Mouse (Mus musculus): ENCODE data around the gene Ppil2. TPM values are rescaled to one million over a fixed set of nuclear protein-coding genes. Genes with fewer than 3 reads are reported as not detected.

Ppil2 gene
- polyA plus RNA-seq, 1 experiment from 2014 or later: 129 TPM

DNA sequence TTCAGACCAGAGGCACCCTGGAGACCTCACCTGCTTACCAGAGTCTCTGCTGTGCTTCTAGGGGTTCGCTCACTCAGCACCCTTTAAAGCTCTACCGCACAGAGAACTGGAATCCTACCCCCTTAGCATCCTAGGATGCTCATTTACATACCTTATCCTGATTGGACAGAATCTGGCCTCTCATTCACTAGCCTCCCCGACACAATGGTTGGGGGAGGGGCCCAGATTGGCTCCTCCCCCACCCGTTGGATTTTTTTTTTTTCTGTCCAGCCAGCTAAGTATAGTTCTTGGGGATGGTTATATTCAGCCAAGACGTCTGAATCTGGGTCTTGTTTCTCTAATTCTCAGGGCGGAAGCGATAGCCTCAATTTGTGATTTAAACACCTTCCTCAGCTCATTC is 33.3 kb upstream of the Ppil2 start, which contains the start of gene Ydjc:
Gene Ydjc (plus strand): TSS at position 283 of the 400 bp plus-strand sequence.
- H3K4me3 ChIP-seq (ENCODE audit: low read depth, low read length): no peak within 1 kb of the TSS
- DNase-seq (ENCODE audit: low spot score): peak; percentile 53

DNA sequence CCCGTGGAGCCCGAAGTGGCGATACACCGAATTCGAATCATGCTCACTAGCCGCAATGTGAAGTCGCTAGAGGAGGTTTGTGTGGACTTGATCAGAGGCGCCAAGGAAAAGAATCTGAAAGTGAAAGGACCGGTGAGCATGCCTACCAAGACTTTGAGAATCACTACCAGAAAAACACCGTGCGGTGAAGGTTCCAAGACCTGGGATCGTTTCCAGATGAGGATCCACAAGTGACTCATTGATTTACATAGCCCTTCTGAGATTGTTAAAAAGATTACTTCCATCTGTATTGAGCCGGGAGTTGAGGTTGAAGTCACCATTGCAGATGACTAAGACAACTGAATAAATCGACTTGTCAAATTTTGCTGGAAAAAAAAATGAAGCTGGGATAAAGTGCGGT is 26.3 kb upstream of the Ppil2 start:
- H3K4me1 ChIP-seq (ENCODE audit: control insufficient read depth, insufficient read depth, low read length): no peaks in the 10 kb centered on the region
- no peak for ATAC-seq (replicated peaks; ENCODE audit: insufficient number of reproducible peaks, low FRiP score, low TSS enrichment, low read depth)
- 77% methylated on average over 15 of the region's 15 CpGs for WGBS

More for the DNA sequence above, 33.3 kb upstream of the Ppil2 start, which contains the start of gene Ydjc:
- Histone ChIP-seq H3K36me3 (replicated peaks; ENCODE audit: control insufficient read depth, insufficient read depth, low read depth, low read length) (no peaks in the 10 kb centered on the region), H3K9me3 (replicated peaks; ENCODE audit: control insufficient read depth, low read length) (no peaks in the 10 kb centered on the region), H3K27ac (replicated peaks; ENCODE audit: low read depth, low read length) (no peak within 1 kb of the TSS), H3K27me3 (ENCODE audit: control insufficient read depth, insufficient read depth, low read length) (peaks cover 3% of the 10 kb centered on the region; the same call in 1 of the 2 replicates), H3K4me1 (ENCODE audit: control insufficient read depth, insufficient read depth, low read length) (peaks cover 8% of the 10 kb centered on the region), H3K4me2 (ENCODE audit: low read depth, low read length) (no peak within 1 kb of the TSS), H3K9ac (replicated peaks; ENCODE audit: low read length) (no peak within 1 kb of the TSS)
- no peak for ATAC-seq (replicated peaks; ENCODE audit: insufficient number of reproducible peaks, low FRiP score, low TSS enrichment, low read depth)
- WGBS: 17% methylated on average over 7 of the region's 7 CpGs

DNA sequence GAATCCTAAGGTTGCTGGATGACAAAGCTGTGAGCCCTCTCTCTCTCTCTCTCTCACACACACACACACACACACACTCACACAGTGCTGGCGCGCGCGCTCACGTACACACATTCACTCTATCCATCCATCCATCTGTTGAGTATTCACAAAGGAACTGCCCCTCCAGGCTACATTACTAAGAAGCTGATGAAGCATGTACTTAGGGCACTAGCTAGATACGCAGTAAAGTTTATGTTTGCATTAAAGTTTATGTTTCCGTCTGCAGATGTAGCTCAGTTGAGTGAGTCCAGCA is 21.8 kb upstream of the Ppil2 start:
- no peak for ATAC-seq (replicated peaks; ENCODE audit: insufficient number of reproducible peaks, low FRiP score, low TSS enrichment, low read depth)
- no peak overlapping the region; the same call in 1 of the 2 replicates for H3K27ac ChIP-seq (replicated peaks; ENCODE audit: low read depth, low read length)
- DNase-seq (ENCODE audit: low spot score): peak; percentile 25
- H3K27me3 ChIP-seq (ENCODE audit: control insufficient read depth, insufficient read depth, low read length): no peaks in the 10 kb centered on the region
- peak overlapping the region; percentile 77 for H3K9ac ChIP-seq (replicated peaks; ENCODE audit: low read length)
- H3K36me3 ChIP-seq (replicated peaks; ENCODE audit: control insufficient read depth, insufficient read depth, low read depth, low read length): no peaks in the 10 kb centered on the region
- H3K4me1 ChIP-seq (ENCODE audit: control insufficient read depth, insufficient read depth, low read length): peaks cover 3% of the 10 kb centered on the region; the same call in 1 of the 2 replicates
- peak overlapping the region; percentile 72 for H3K4me3 ChIP-seq (ENCODE audit: low read depth, low read length)
- WGBS: 46% methylated on average over 7 of the region's 7 CpGs
- H3K9me3 ChIP-seq (replicated peaks; ENCODE audit: control insufficient read depth, low read length): no peaks in the 10 kb centered on the region
- H3K4me2 ChIP-seq (ENCODE audit: low read depth, low read length): peak overlapping the region; percentile 79

More for the DNA sequence above, 26.3 kb upstream of the Ppil2 start:
- Histone ChIP-seq H3K36me3 (replicated peaks; ENCODE audit: control insufficient read depth, insufficient read depth, low read depth, low read length) (no peaks in the 10 kb centered on the region), H3K4me2 (ENCODE audit: low read depth, low read length) (no peak overlapping the region), H3K27me3 (ENCODE audit: control insufficient read depth, insufficient read depth, low read length) (no peaks in the 10 kb centered on the region), H3K9ac (replicated peaks; ENCODE audit: low read length) (no peak overlapping the region), H3K27ac (replicated peaks; ENCODE audit: low read depth, low read length) (no peak overlapping the region), H3K9me3 (replicated peaks; ENCODE audit: control insufficient read depth, low read length) (no peaks in the 10 kb centered on the region), H3K4me3 (ENCODE audit: low read depth, low read length) (no peak overlapping the region)
- DNase-seq (ENCODE audit: low spot score): no peak

DNA sequence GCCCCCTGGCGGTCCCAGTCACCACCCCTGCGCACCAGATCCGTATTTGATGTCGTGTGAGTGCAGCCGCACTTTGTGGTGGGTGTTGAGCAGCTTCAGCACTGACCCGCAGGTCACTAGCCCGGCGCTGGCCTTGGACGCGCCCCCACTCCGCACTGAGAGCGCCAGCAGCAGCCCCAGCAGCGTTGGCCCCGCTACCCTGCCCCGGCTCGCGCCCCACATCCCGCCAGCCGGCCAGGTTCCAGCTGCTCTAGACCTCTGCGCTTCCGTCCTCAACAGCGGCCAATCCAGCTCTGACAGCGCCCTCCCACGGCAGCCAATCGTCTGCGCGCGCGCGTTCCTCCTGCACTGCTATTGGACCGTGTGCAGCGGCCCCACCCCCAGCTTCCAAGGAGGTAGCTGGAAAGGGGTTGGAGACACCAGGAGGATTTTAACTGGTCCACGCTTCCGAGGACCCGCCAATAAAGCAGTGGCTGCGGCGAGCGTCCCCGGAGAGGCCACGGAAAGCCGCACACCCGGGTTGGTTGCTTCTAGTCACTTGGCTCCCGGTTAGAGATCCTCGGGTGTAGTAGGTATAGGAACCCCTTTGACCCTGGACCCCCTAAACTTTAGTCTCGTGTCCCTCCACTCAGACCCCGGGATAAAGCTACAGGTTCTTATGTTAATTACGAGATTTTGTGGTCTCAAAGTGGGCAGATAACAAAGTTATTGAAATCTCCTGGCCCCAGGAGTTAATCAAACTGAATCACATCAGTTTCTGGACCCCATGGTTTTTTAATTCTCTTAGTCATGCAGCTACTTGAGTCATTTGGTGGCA is 21.2 kb upstream of the Ppil2 start, which contains the start of gene Sdf2l1:
Gene Sdf2l1 (minus strand): TSS at position 295 of the 817 bp plus-strand sequence.
- peak; percentile 99 for DNase-seq (ENCODE audit: low spot score)
- peak within 1 kb of the TSS; percentile 77 for H3K9ac ChIP-seq (replicated peaks; ENCODE audit: low read length)

DNA sequence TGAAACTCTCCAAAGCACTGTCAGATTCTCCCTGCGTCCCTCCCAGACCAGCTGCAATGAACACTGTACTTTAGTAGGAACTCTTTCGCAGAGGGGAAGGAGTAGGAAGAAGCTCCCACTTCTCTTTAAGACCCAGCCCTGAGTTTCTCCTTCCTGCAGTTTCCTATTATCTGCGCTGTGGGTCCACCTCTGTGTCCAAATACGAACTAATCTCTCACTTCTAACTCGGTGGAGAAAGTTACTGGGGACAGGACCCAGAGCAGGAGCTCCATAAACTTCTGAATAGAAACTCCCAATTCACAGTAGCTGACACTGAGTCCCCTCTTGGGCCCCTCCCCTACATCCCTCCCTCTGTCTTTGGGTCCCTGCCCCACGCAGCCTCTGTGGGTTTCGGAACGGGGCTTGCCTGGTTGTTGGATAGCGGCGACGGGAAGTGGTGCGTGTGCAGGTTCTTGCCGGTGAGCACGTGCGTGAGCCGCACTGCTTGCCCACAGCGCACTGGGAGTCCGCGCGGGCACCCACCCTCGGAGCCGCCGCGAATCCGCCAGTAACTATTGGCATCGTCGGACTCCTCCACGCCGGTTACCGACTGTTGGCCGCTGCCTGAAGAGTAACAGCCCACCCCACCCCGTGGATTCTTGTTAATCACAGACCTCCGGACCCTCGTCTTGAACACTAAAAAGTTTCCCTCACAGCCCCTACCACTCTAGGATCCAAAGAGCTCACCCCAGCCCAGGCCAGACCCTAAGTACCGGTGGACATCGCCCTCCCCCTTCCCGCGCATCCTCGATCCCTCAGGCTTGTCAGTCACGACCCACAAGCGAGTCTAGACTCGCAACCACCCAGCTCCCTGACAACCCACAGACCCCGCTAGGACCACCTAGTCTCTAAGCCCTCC is 20.4 kb upstream of the Ppil2 start:
- H3K27me3 ChIP-seq (ENCODE audit: control insufficient read depth, insufficient read depth, low read length): no peaks in the 10 kb centered on the region
- no peaks in the 10 kb centered on the region for H3K36me3 ChIP-seq (replicated peaks; ENCODE audit: control insufficient read depth, insufficient read depth, low read depth, low read length)
- H3K4me3 ChIP-seq (ENCODE audit: low read depth, low read length): peak overlapping the region; percentile 72
- ATAC-seq (replicated peaks; ENCODE audit: insufficient number of reproducible peaks, low FRiP score, low TSS enrichment, low read depth) (peak; percentile 87), DNase-seq (ENCODE audit: low spot score) (no peak)
- H3K4me1 ChIP-seq (ENCODE audit: control insufficient read depth, insufficient read depth, low read length): peaks cover 3% of the 10 kb centered on the region; the same call in 1 of the 2 replicates
- H3K9ac ChIP-seq (replicated peaks; ENCODE audit: low read length): peak overlapping the region; percentile 77
- 4% methylated on average over 43 of the region's 43 CpGs for WGBS
- peak overlapping the region; percentile 79 for H3K4me2 ChIP-seq (ENCODE audit: low read depth, low read length)
- no peaks in the 10 kb centered on the region for H3K9me3 ChIP-seq (replicated peaks; ENCODE audit: control insufficient read depth, low read length)
- peak overlapping the region; percentile 42; the same call in 1 of the 2 replicates for H3K27ac ChIP-seq (replicated peaks; ENCODE audit: low read depth, low read length)

More for the DNA sequence above, 21.2 kb upstream of the Ppil2 start, which contains the start of gene Sdf2l1:
- Histone ChIP-seq H3K9me3 (replicated peaks; ENCODE audit: control insufficient read depth, low read length) (no peaks in the 10 kb centered on the region), H3K4me1 (ENCODE audit: control insufficient read depth, insufficient read depth, low read length) (peaks cover 3% of the 10 kb centered on the region; the same call in 1 of the 2 replicates), H3K4me2 (ENCODE audit: low read depth, low read length) (peak within 1 kb of the TSS; percentile 79), H3K27ac (replicated peaks; ENCODE audit: low read depth, low read length) (peak within 1 kb of the TSS; percentile 42; the same call in 1 of the 2 replicates), H3K27me3 (ENCODE audit: control insufficient read depth, insufficient read depth, low read length) (no peaks in the 10 kb centered on the region), H3K4me3 (ENCODE audit: low read depth, low read length) (peak within 1 kb of the TSS; percentile 72), H3K36me3 (replicated peaks; ENCODE audit: control insufficient read depth, insufficient read depth, low read depth, low read length) (no peaks in the 10 kb centered on the region)
- under 1% methylated on average over 46 of the region's 47 CpGs for WGBS
- ATAC-seq (replicated peaks; ENCODE audit: insufficient number of reproducible peaks, low FRiP score, low TSS enrichment, low read depth): peak; percentile 99

DNA sequence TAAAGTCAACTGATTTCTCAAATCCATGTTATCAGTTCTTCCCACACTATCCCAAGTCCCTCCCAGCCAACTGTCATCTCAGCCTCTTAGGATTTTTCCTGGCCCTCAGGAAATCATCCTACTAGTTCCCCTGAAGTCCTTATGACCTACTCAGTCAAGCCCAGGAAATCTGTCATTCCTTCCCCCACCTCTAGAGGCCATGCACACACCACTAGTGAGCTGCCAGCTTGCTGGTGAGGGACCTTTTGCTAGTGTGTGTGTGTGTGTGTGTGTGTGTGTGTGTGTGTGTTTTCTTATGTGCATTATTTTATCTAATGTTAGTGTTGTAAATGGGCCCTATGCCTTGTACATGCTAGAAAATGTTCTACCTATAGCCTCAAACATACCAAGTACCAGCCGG is 16.2 kb upstream of the Ppil2 start:
- no peak overlapping the region for H3K4me3 ChIP-seq (ENCODE audit: low read depth, low read length)
- peak; percentile 43 for DNase-seq (ENCODE audit: low spot score)

DNA sequence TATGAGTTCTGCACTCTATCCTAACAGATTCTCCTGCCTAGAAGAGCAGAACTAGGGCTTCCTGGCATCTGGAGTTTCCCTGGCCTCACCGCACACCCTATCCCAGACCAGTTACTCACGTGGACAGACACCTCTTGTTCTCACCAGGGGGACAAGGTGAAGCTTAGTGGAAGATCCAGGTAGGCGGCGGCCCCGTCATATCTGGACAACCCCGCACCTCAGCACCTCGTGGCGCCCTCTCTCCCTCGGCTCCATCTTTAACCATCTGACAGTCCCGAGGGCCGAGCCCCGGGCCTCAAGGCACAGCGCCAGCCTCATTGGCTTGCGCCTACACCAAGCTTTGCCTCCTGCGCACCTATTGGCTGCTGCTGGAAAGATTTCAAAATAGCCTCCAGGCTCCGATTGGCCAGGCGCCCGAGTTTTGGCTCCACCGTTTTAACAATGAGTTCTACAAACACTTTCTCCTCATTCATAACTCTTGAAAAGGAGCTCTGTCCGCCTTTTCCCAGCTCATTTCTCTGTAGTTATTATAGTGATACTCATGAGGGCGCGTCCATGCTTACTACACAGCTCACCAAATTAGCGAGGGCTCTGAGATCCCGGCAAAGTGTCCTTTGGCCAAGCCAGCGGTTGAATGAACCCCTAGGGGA is 13.9 kb upstream of the Ppil2 start, which contains the start of gene 2610318N02Rik:
Gene 2610318N02Rik (minus strand): TSS at position 297 of the 650 bp plus-strand sequence.
- no peaks in the 10 kb centered on the region for H3K9me3 ChIP-seq (replicated peaks; ENCODE audit: control insufficient read depth, low read length)

More for the DNA sequence above, 16.2 kb upstream of the Ppil2 start:
- H3K9ac ChIP-seq (replicated peaks; ENCODE audit: low read length): no peak overlapping the region
- no peak overlapping the region for H3K4me2 ChIP-seq (ENCODE audit: low read depth, low read length)
- peaks cover 2% of the 10 kb centered on the region for H3K36me3 ChIP-seq (replicated peaks; ENCODE audit: control insufficient read depth, insufficient read depth, low read depth, low read length)
- H3K27ac ChIP-seq (replicated peaks; ENCODE audit: low read depth, low read length): no peak overlapping the region
- no peak for ATAC-seq (replicated peaks; ENCODE audit: insufficient number of reproducible peaks, low FRiP score, low TSS enrichment, low read depth)
- H3K27me3 ChIP-seq (ENCODE audit: control insufficient read depth, insufficient read depth, low read length): no peaks in the 10 kb centered on the region
- no peaks in the 10 kb centered on the region for H3K9me3 ChIP-seq (replicated peaks; ENCODE audit: control insufficient read depth, low read length)
- peaks cover 6% of the 10 kb centered on the region; the same call in 1 of the 2 replicates for H3K4me1 ChIP-seq (ENCODE audit: control insufficient read depth, insufficient read depth, low read length)
- 100% methylated on average over 1 of the region's 1 CpGs for WGBS

More for the DNA sequence above, 13.9 kb upstream of the Ppil2 start, which contains the start of gene 2610318N02Rik:
- Histone ChIP-seq H3K4me1 (ENCODE audit: control insufficient read depth, insufficient read depth, low read length) (peaks cover 2% of the 10 kb centered on the region; the same call in 1 of the 2 replicates), H3K9ac (replicated peaks; ENCODE audit: low read length) (peak within 1 kb of the TSS; percentile 61), H3K4me3 (ENCODE audit: low read depth, low read length) (peak within 1 kb of the TSS; percentile 69), H3K36me3 (replicated peaks; ENCODE audit: control insufficient read depth, insufficient read depth, low read depth, low read length) (peaks cover 7% of the 10 kb centered on the region), H3K27ac (replicated peaks; ENCODE audit: low read depth, low read length) (peak within 1 kb of the TSS; percentile 66), H3K4me2 (ENCODE audit: low read depth, low read length) (peak within 1 kb of the TSS; percentile 84), H3K27me3 (ENCODE audit: control insufficient read depth, insufficient read depth, low read length) (no peaks in the 10 kb centered on the region)
- DNase-seq (ENCODE audit: low spot score): peak; percentile 95
- under 1% methylated on average over 25 of the region's 25 CpGs for WGBS
- ATAC-seq (replicated peaks; ENCODE audit: insufficient number of reproducible peaks, low FRiP score, low TSS enrichment, low read depth): peak; percentile 94
